Mouse (Mus musculus) cerebellum, postnatal 14 days (tissue): ENCODE measurements around the gene Trappc2.

ENCODE experiments used
- DNase-seq, 2 experiments: peaks; one replicate each; pipeline ENCODE4 v3.0.0; 2021; ENCODE audit warnings: mixed read lengths in 2 of 2

Gene Trappc2

GRCm38 (mm10) chrX:166440036-166440615 lies at the start of gene Trappc2:
Gene Trappc2 (plus strand): TSS chrX:166440574.
- DNase-seq, result no peak

GRCm38 (mm10) chrX:166393753-166394152 lies 46.6 kb upstream of the Trappc2 start:
- DNase-seq, result no peak

GRCm38 (mm10) chrX:166407865-166408264 lies 32.5 kb upstream of the Trappc2 start:
- no peak for DNase-seq

GRCm38 (mm10) chrX:166416196-166416595 lies 24.2 kb upstream of the Trappc2 start:
- DNase-seq, result peak; percentile 60 to 67

DNA sequence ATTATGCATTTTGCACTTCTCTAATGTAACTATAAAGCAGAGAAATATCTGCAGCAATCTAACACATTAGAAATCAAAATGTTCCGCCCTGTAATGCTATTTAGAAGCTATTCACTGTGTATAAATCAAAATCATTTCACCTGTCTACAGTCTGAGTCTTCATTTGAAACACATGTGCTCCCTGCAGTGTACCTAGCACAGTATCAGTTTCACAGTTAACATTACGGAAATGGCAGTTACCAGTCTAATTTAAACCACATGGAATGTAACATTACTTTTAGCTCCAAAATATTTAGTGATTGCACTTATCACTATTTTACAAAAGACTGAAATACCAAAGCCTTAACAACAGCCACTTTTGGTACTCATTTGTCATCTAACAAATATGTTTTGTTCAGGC lies 5.6 kb upstream of the Trappc2 start:
- no peak for DNase-seq

GRCm38 (mm10) chrX:166440616-166441063 lies 266 bp downstream of the Trappc2 start, which contains the start of gene Ofd1:
Gene Ofd1 (minus strand): TSS chrX:166440704.
- peak; percentile 91 to 94 for DNase-seq

DNA sequence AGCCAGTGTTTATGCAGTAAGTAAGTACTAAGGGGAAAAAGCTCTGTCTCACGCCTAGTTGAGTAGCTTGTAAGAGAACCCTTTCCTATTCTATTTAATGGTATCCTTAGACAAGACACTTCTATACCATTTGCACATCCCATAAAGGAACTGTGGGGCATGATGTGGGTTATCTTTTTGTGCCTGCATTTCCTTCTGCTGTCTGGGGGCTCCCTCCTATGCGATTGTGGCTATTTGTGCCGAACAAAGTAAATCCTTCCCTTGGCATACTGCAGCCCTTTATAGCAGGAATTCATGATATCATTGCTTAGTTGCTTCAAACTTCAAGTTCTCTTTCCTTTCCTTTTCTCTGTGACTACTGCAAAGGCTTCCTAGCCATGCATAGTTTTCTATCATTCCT lies 4.2 kb downstream of the Trappc2 start:
- no peak for DNase-seq

DNA sequence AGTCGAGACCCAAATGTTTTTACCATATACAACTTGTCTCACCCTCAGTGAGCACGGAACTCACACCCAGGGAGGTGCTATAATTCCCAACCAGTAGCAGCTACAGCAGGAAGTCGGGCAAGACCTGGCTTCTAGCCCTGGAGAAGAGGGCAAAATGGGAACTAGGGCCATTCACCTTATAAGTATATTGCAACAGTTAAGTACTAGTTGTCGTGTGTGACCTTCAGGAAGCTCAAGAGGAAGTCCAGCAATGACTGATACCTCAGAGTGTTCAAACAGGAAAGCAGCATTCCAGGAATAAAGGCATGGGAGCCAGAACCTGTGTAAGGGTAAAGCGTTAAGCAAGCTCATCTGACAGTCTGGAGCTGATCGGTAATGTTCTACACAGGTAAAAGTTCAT lies 13.2 kb downstream of the Trappc2 start:
- DNase-seq, result no peak

GRCm38 (mm10) chrX:166454331-166454730 lies 14.0 kb downstream of the Trappc2 start:
- no peak for DNase-seq

- no peak for DNase-seq
Measured at GRCm38 (mm10) chrX:166455525-166455924, 15.2 kb downstream of the Trappc2 start.

GRCm38 (mm10) chrX:166468321-166468720 lies 27.9 kb downstream of the Trappc2 start:
- no peak for DNase-seq

GRCm38 (mm10) chrX:166472612-166473011 lies 32.2 kb downstream of the Trappc2 start:
- DNase-seq, result no peak

DNA sequence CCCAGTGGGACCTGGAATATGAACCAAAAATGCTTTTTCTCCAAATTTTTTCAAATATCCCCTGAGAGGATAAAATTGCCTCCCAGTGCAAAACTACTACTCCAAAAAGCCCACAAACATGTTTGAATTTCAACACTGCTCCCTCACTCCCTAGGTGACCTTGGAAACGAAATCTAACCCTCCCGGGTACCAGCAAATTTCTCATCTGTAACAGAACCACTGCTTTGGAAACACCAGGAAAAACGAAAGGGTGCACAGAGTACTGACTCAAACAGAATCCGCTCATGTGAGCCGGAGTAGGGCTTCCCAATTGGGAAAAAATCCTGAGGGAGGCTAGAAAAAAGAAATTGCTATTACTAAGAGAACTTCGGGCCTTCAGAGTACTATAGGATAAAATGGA lies 37.0 kb downstream of the Trappc2 start:
- DNase-seq, result no peak

- DNase-seq, result no peak
Measured at GRCm38 (mm10) chrX:166478631-166479364, 38.4 kb downstream of the Trappc2 start.

GRCm38 (mm10) chrX:166479365-166479983 lies 39.1 kb downstream of the Trappc2 start, which contains the start of gene Rab9:
Gene Rab9 (minus strand): TSS chrX:166479867.
- DNase-seq, result peak; percentile 92 to 93

DNA sequence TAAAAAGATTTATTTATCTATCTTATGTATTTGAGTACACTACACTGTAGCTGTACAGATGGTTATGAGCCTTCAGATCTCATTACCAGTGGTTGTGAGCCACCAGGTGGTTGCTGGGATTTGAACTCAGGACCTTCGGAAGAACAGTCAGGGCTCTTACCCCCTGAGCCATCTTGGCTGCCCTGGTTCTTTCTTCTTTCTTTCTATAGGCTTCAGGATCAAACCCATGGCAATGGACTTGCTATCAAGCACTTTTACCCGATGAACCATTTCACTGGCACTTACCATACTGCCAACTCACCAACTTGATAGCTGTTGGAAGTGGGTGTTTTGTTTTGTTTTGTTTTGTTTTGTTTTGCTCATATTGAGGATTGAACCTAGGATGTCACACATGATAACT lies 54.7 kb downstream of the Trappc2 start:
- no peak for DNase-seq

DNA sequence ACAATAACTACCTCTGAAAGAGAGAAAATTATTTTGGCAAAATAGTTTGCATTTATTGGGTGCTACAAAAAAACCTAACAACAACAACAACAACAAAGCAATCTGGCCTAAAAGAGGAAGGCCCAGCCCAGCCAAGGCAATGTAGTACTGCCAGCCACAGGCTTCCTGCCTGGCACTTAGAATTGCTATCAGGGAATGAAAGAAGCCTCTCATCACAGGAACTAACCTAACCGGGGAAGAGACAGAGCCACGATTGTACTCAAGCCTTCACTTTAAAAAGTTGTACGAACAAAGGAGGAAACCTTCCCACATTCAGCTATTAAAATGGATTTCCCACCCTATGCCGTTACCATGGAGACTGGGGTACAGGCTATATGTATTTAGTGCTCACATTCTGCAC lies 57.4 kb downstream of the Trappc2 start:
- DNase-seq, result peak in 1 of 2 experiments; percentile 7

DNA sequence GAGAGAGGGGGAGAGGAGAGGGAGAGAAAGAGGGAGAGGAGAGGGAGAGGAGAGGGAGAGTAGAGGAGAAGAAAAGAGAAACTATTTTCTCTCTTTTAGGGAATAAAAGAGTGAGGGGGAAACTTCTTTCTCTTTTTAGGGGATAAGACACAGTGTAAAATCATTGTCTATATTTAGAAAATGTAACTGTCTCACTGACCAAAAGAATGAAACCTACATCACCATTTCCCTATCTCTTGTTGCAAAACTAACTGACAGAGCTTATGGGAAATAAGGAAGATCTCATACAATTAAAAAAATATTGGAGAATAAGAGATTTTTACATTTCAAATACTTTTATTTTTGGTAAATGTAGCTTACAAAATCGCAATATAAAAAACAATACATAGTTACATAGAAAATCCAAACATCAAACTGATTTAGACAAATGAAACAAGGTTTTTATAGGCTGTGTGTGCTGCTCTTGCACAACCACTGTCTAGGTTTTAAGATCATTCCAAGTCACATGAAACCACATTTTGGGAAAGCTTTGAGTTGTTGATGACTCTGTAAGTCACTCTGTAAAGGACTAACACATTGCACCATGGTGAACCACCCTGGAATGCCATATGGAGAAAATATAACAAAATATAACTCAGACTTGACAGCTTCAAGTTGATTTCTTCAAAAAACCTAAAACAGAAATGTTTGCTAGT lies 59.3 kb downstream of the Trappc2 start:
- no peak for DNase-seq
